Mouse (Mus musculus) gastrocnemius, adult 2 months (tissue): ENCODE data around the gene E130218I03Rik. TPM values are rescaled to one million over a fixed set of nuclear protein-coding genes. Genes with fewer than 3 reads are reported as not detected.
A peak's percentile ranks its signal among the peaks of the same experiment; 100 is the strongest.
"Not testable (repeated sequence)": the region's sequence is repeated elsewhere in the genome, so short reads cannot be mapped to it uniquely, and the experiment has no call there.

ENCODE experiments used
- DNase-seq: peaks from one replicate; pipeline ENCODE4 v3.0.0; 2022
- H3K27ac ChIP-seq: fragments of 200-600 bp; 2 replicates; pipeline ENCODE4 v1.8.1; 2022; ENCODE audit warnings: mild to moderate bottlenecking
- H3K4me3 ChIP-seq: fragments of 200-600 bp; 2 replicates; pipeline ENCODE4 v1.8.1; 2022; ENCODE audit warnings: mild to moderate bottlenecking, moderate library complexity
- CTCF ChIP-seq: fragments of 200-600 bp; IDR thresholded peaks from 2 replicates; pipeline ENCODE4 v1.8.1; 2022; ENCODE audit warnings: antibody characterized with exemption, mild to moderate bottlenecking, moderate library complexity
- intact Hi-C: fragments of 180-260 bp; cut with DNase I; formaldehyde crosslinking; loops from one replicate; pipeline ENCODE4 v1.15.1; 2025
- total RNA-seq, 2 experiments: library from RNA; stranded (reverse); gene quantifications; 2 replicates each; pipeline ENCODE4 v1.2.3; 2021

The E130218I03Rik gene
- total RNA-seq, 2 experiments from 2014 or later, result 0.26 TPM; not detected in 1

DNA sequence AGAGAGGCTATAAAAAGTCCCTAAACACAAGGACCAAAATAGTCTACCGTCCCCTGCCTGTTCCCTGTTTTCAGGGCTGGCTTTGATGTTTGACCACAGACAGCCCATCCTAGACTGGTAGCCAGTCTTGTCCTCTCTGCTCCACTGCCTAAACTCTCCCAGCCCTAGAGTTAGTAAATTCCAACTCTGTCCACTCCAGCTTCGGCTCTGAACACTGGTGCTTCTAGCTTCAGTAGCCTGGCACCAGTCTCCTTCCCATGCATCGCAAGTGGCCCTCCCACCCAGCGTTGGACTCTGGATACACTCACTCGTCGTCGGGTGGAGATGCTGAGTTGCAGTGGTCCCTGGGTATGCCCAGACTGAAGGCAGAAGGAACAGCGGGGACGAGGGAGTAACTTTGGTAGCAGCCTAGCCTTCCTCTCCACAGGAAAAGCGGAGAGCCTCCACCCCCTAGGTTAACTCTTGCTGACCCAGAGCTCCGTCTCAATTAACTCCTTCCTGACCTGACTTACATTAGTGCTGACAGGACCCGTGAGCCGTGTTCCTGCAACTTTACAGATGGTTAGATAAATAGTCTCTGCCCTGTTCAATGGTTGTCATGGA lies 10.4 kb downstream of the E130218I03Rik start, which contains the start of gene Grrp1:
Grrp1 (minus strand) TSS at position 385 of the 603 bp plus-strand sequence.
- intact Hi-C loops, result loop anchor here (5.0 kb wide), 1 partner anchor 118 kb away; no protein-coding TSS in a partner anchor
- Histone ChIP-seq H3K4me3 (peak within 1 kb of the TSS; percentile 76), H3K27ac (peak within 1 kb of the TSS; percentile 84)
- DNase-seq, result no peak
- no peak for TF ChIP-seq CTCF

DNA sequence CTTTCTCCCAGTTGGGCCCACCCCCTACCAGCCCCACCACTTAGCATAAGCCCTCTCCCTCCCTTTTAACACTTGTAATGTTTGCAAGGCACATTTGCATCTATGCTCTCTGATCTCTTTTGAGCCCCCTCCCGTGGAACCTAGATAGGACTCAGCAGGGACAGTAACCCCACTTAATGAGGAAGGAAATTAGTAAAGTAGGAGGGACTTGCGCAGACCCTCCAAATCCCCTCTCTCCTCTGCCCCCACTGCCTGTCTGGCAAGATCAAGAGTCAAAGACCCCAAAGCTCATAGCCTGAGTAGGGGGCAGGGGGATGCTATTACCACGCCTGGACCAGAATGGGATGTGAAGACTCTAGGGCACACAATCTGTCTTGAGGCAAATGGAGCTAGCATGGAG lies 11.4 kb downstream of the E130218I03Rik start:
- intact Hi-C loops, result loop anchor here (5.0 kb wide), 1 partner anchor 117 kb away; no protein-coding TSS in a partner anchor
- DNase-seq, result no peak
- TF ChIP-seq CTCF, result no peak
- Histone ChIP-seq H3K4me3 (no peak overlapping the region; the same call in 1 of the 2 replicates), H3K27ac (peak overlapping the region; percentile 84)

DNA sequence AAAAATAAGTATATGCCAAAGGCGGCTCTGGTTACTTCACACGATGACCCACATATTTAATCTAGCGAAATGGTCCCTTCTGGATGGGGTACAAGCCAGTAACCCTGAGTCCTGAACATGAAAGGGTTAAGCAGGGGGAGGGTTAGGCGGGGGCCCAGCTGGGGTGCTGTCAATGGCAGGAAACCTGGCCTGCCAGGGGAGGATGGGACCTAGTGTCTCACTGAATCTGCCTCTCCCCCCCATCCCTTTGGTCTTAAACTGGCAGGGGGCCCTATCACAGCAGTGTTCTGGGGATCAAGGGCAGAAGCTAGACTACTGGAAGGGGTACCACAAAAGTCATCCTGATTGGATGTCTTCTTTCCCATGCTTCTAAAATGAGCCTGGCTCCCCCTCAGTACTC lies 12.4 kb downstream of the E130218I03Rik start:
- Histone ChIP-seq H3K27ac (peak overlapping the region; percentile 74), H3K4me3 (peak overlapping the region; percentile 39)
- no peak for DNase-seq
- intact Hi-C loops, result no loop called here
- TF ChIP-seq CTCF, result no peak

DNA sequence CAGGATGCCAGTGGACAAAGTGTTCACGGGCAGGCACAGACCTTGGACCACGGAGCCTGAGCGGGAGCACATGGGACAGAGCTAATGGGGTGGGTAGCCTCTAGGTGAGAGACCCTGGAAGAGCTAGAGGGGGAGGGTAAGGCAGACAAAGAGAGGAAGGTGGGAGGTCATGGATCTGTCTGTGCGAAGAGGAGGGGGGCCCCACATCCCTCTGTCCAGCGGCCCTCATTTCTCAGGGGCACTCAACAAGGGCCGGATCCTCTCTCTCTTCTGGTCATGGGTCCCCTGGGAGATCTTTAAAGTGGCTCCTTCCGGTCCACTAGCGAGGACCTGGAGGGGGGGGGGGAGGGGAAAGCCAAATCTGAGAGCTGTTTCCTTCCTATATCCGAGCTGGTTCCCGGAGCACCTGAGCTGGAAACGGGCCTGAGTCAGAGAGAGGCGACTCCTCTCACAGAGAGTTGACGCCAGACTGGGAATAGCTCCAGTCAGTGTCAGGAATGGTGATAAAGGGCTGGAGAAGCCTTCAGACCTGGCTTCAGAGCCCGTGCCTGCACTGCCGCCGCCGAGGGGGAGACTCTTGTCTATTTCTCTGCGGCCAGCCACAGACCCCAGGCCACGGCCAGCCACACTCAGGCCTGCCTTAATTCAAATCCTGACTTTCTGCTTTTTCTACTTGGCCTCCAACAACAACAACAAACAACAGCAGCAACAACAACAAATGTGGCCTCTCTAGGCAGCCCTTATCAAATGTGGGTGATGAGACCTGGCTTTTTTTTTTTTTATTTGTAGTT lies 13.1 kb downstream of the E130218I03Rik start:
- peak overlapping the region; percentile 39 for H3K4me3 ChIP-seq
- H3K27ac ChIP-seq, result peak overlapping the region; percentile 74
- no peak for DNase-seq
- no peak for TF ChIP-seq CTCF
- intact Hi-C loops, result no loop called here

DNA sequence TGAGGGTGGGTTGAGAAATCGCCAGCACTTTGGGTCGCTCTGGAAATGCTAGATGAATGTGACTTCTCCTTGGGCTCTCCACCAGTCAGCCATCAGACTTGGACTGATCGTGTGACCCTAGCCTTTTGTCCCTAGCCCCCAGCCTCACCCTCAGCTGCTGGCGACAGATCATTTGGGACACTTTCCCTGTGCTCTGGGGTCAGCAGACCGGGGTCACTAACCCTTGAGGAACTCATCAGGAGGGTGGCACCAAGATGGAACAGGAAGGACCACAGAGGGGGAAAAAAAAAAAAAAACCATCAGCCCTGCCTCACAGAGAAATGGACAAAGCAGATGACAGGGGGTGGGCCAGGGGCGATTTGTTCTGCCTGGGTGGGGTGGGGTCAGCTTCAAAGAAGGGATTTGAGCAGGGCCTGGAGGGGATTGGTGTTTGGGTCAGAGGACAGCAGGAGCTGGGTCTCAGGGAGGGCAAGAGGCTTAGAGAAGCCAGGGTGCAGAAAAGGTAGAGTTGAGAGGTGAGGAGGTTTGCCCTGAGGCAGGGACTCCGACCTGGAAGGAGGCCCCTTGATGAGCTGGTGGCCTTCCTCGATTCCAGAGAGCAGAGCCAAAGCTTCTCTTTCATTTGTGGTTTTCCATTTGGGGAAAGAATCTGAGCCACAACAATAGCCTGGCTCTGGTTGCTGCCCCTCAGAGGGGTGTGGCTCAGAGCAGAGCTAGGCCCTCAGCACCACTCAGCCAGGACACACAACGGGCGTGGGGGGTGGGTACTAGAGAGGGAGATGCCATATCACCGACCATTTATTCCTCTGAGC lies 13.9 kb downstream of the E130218I03Rik start:
- H3K27ac ChIP-seq, result peak overlapping the region; percentile 74
- TF ChIP-seq CTCF, result no peak
- intact Hi-C loops, result no loop called here
- DNase-seq, result no peak
- peak overlapping the region; percentile 23; the same call in 1 of the 2 replicates for H3K4me3 ChIP-seq

DNA sequence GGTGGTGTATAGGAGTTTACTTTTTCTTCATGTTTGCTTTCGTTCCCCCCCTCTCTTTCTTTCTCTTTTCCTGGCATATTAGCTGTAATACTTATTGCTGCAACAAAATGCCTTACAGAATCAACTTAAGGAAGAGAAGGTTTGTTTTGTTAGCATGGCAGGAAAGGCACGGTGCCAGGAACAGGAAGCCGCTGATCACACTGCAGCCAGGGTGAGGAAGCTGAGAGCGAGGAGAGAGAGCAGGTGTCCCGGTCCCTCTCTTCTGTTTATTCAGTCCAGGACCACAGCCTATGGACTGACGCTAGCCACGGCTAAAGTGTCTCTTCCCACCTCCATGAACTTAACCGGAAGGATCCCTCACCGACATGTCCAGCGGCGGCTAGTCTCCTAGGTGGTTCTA lies 14.9 kb downstream of the E130218I03Rik start:
- no peak for DNase-seq
- intact Hi-C loops, result no loop called here
- H3K27ac ChIP-seq, result peak overlapping the region; percentile 74; the same call in 1 of the 2 replicates
- no peak overlapping the region for H3K4me3 ChIP-seq
- no peak for TF ChIP-seq CTCF

DNA sequence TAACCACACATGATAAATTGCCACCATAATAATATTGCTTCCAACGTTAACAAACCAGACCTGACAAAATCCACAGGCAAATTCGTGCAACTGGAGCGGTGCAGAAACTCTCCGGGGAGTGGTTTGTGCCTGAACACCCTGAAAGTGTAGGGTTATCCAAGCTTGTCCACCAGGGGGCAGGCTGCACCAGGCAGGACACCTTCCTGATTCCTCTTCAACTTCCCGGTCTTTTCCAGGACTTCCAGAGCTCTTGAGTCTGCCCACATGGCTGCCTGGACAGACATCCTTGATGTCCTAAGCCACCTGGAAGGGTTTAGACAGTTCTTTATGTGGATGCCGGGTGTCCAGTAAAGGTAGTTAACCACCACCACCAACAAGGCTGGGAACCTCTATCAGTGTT lies 19.7 kb downstream of the E130218I03Rik start:
- intact Hi-C loops, result loop anchor here (1.0 to 10.0 kb wide), 2 partner anchors 125 to 212 kb away; no protein-coding TSS in a partner anchor
- DNase-seq, result peak; percentile 76
- TF ChIP-seq CTCF, result peak; percentile 84
- Histone ChIP-seq H3K27ac (no peak overlapping the region), H3K4me3 (no peak overlapping the region)

DNA sequence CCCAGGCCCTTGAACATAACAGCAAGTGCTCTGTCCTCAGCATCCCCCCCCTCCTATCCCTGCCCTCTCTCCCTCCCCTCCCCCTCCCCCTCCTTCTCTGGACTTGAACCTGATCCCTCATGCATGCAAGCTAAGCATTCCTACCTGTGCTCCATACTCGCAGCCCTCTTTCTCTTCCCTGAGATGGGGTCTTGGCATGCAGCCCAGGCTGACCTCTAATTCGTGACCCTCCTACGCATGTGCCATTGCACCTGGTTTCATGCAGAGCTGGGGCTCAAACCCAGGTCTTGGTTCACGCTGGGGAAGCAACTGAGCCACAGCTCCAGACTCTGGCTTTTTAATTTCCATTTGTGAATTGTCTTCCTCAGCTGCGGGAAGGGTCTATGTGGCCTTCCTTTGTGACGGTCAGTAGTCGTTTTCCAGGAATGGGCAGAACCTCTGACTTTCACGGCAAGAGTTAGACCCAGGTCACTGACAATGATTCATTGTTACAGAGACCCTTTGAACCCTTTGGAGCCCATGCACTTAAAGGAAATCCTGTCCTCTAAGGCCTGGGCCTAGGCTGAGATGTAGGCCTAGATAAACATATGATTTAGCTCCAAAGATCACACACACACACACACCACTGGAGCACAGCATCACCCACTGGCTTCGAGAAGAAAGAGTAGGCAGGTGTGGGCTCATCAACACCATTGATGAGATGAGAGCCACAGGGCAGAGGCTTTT lies 22.6 kb downstream of the E130218I03Rik start:
- Histone ChIP-seq H3K4me3 (no peak overlapping the region), H3K27ac (peak overlapping the region; percentile 43; the same call in 1 of the 2 replicates)
- intact Hi-C loops, result loop anchor here (10.0 kb wide), 1 partner anchor 209 kb away; no protein-coding TSS in a partner anchor
- no peak for DNase-seq
- no peak for TF ChIP-seq CTCF

DNA sequence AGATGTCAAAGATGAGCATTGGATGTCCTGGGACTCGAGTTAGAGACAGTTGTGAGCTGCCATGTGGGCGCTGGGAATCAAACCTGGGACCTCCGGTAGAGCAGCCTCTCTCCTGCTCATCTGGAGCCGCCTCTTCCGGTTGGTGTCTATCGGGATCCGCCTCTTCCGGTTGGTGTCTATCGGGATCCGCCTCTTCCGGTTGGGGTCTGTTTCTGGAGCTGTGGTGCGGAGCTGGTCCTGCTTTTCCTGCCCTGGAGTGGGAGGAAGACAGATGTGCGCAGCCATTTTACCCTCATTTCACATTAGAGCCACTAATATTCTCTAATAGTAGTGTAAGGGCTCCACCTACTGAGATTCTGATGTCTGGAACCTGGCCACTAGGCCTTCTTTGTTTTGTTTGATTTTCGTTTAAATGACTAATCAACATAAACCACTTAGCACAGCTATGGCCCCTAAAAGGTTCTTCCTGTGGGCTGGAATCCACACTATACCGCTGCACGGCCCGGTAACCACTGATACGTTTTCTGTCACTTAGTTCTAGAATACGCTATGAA lies 24.7 kb downstream of the E130218I03Rik start:
- no peak for DNase-seq
- TF ChIP-seq CTCF, result peak; percentile 45
- Histone ChIP-seq H3K27ac (no peak overlapping the region), H3K4me3 (no peak overlapping the region)
- intact Hi-C loops, result loop anchor here (10.0 kb wide), 1 partner anchor 207 kb away; no protein-coding TSS in a partner anchor

DNA sequence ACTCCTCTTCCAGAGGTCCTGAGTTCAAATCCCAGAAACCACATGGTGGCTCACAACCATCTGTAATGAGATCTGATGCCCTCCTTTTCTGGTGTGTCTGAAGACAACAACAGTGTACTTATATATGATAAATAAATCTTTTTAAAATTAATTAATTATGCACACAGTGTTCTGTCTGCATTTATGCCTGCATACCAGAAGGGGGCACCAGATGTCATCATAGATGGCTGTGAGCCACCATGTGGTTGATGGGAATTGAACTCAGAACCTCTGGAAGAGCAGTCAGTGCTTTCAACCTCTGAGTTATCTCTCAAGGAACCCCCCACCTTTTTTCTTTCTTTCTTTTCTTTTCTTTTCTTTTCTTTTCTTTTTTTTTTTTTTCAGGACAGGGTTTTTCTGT lies 26.2 kb downstream of the E130218I03Rik start:
- not testable (repeated sequence) for DNase-seq, H3K27ac ChIP-seq, H3K4me3 ChIP-seq
- peak; percentile 60 for TF ChIP-seq CTCF
- intact Hi-C loops, result loop anchor here (10.0 kb wide), 1 partner anchor 205 kb away; no protein-coding TSS in a partner anchor

DNA sequence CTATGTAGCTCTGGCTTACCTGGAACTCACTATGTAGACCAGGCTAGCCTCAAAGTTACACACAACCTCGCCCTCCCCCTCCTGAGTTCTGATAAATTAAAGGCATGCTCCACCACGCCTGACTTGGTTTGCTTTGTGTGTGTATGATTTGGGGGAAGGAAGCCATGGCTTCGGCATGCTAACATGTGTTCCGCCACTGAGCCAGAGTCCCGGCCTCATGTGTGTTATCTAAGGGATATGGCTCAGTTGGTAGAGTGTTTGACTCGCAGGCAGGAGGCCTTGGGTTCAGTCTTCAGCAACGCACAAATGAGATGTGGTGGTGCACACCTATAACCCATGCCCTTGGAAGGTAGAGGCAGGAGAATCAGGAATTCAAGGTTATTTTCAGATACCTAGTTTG lies 28.5 kb downstream of the E130218I03Rik start:
- H3K27ac ChIP-seq, result no peak overlapping the region
- H3K4me3 ChIP-seq, result no peak overlapping the region
- intact Hi-C loops, result no loop called here
- no peak for DNase-seq
- no peak for TF ChIP-seq CTCF
